Mouse (Mus musculus): ENCODE data around the gene Maz. TPM values are rescaled to one million over a fixed set of nuclear protein-coding genes. Genes with fewer than 3 reads are reported as not detected.

The Maz gene
- polyA plus RNA-seq, 1 experiment from 2014 or later = 118 TPM

Small RNA genes lying within 50 kb of the gene (microRNA-seq; reads per million reads assigned to microRNA genes)
- not detected for gene Gm44343

Other genes with a start within 250 kb of the Maz start
- 0.61 and 0.85 TPM in 2 replicates for gene Tbx6, start 245.6 kb downstream of the Maz start, polyA plus RNA-seq (2016; fragmentation: Nextera tagmentation; extraction: Ambion mirVana)
- gene Ppp4c, start 234.5 kb downstream of the Maz start, polyA plus RNA-seq (2016; fragmentation: Nextera tagmentation; extraction: Ambion mirVana) = 362 and 385 TPM in 2 replicates
- 1.2 and 2.0 TPM in 2 replicates for gene Fam57b, start 229.4 kb downstream of the Maz start, polyA plus RNA-seq (2016; fragmentation: Nextera tagmentation; extraction: Ambion mirVana)
- not detected in 2 replicates for gene 4930451I11Rik, start 195.4 kb downstream of the Maz start, polyA plus RNA-seq (2016; fragmentation: Nextera tagmentation; extraction: Ambion mirVana)
- 2.1 and 2.8 TPM in 2 replicates for gene Doc2a, start 179.6 kb downstream of the Maz start, polyA plus RNA-seq (2016; fragmentation: Nextera tagmentation; extraction: Ambion mirVana)
- gene Hirip3, start 165.1 kb downstream of the Maz start, polyA plus RNA-seq (2016; fragmentation: Nextera tagmentation; extraction: Ambion mirVana) = 43.7 and 45.6 TPM in 2 replicates
- gene Ino80e, start 164.7 kb downstream of the Maz start, polyA plus RNA-seq (2016; fragmentation: Nextera tagmentation; extraction: Ambion mirVana) = 96.7 and 99.6 TPM in 2 replicates
- gene Taok2, start 142.3 kb downstream of the Maz start, polyA plus RNA-seq (2016; fragmentation: Nextera tagmentation; extraction: Ambion mirVana) = 57.7 and 61.3 TPM in 2 replicates
- 18.6 and 22.2 TPM in 2 replicates for gene Tmem219, start 104.1 kb downstream of the Maz start, polyA plus RNA-seq (2016; fragmentation: Nextera tagmentation; extraction: Ambion mirVana)
- 20.6 and 25.0 TPM in 2 replicates for gene Kctd13, start 98.2 kb downstream of the Maz start, polyA plus RNA-seq (2016; fragmentation: Nextera tagmentation; extraction: Ambion mirVana)
- 0.55 and 0.77 TPM in 2 replicates for gene Asphd1, start 77.5 kb downstream of the Maz start, polyA plus RNA-seq (2016; fragmentation: Nextera tagmentation; extraction: Ambion mirVana)
- gene Sez6l2, start 76.5 kb downstream of the Maz start, polyA plus RNA-seq (2016; fragmentation: Nextera tagmentation; extraction: Ambion mirVana) = 0.97 and 1.8 TPM in 2 replicates
- gene Cdipt, start 51.1 kb downstream of the Maz start, polyA plus RNA-seq (2016; fragmentation: Nextera tagmentation; extraction: Ambion mirVana) = 88.0 and 94.0 TPM in 2 replicates
- gene Cdiptos, start 50.9 kb downstream of the Maz start, polyA plus RNA-seq (2016; fragmentation: Nextera tagmentation; extraction: Ambion mirVana) = 0.53 and 1.6 TPM in 2 replicates
- gene Mvp, start 12.4 kb downstream of the Maz start, polyA plus RNA-seq (2016; fragmentation: Nextera tagmentation; extraction: Ambion mirVana) = 5.6 and 7.1 TPM in 2 replicates
- gene Pagr1b, start 10.6 kb downstream of the Maz start, polyA plus RNA-seq (2016; fragmentation: Nextera tagmentation; extraction: Ambion mirVana) = 0.37 TPM in 1 of 2 replicates, not detected in the other
- 51.4 and 76.7 TPM in 2 replicates for gene Pagr1a, start 9.7 kb downstream of the Maz start, polyA plus RNA-seq (2016; fragmentation: Nextera tagmentation; extraction: Ambion mirVana)
- gene Gm42742, start 5.9 kb downstream of the Maz start, polyA plus RNA-seq (2016; fragmentation: Nextera tagmentation; extraction: Ambion mirVana) = 59.3 and 77.8 TPM in 2 replicates
- gene Prrt2, start 5.8 kb downstream of the Maz start, polyA plus RNA-seq (2016; fragmentation: Nextera tagmentation; extraction: Ambion mirVana) = 8.9 and 9.6 TPM in 2 replicates
- gene Kif22, start 15.4 kb upstream of the Maz start, polyA plus RNA-seq (2016; fragmentation: Nextera tagmentation; extraction: Ambion mirVana) = 136 and 141 TPM in 2 replicates
- not detected in 2 replicates for gene Zg16, start 60.3 kb upstream of the Maz start, polyA plus RNA-seq (2016; fragmentation: Nextera tagmentation; extraction: Ambion mirVana)
- gene AI467606, start 64.3 kb upstream of the Maz start, polyA plus RNA-seq (2016; fragmentation: Nextera tagmentation; extraction: Ambion mirVana) = 1.3 and 1.5 TPM in 2 replicates
- 2.1 and 2.4 TPM in 2 replicates for gene Qprt, start 95.2 kb upstream of the Maz start, polyA plus RNA-seq (2016; fragmentation: Nextera tagmentation; extraction: Ambion mirVana)
- gene Spn, start 110.8 kb upstream of the Maz start, polyA plus RNA-seq (2016; fragmentation: Nextera tagmentation; extraction: Ambion mirVana) = 0.13 TPM in 1 of 2 replicates, not detected in the other
- gene Cd2bp2, start 169.0 kb upstream of the Maz start, polyA plus RNA-seq (2016; fragmentation: Nextera tagmentation; extraction: Ambion mirVana) = 73.7 and 82.5 TPM in 2 replicates
- 41.1 and 43.4 TPM in 2 replicates for gene Tbc1d10b, start 181.4 kb upstream of the Maz start, polyA plus RNA-seq (2016; fragmentation: Nextera tagmentation; extraction: Ambion mirVana)
- 65.2 and 79.2 TPM in 2 replicates for gene Mylpf, start 181.9 kb upstream of the Maz start, polyA plus RNA-seq (2016; fragmentation: Nextera tagmentation; extraction: Ambion mirVana)
- 63.2 and 63.3 TPM in 2 replicates for gene Zfp553, start 206.0 kb upstream of the Maz start, polyA plus RNA-seq (2016; fragmentation: Nextera tagmentation; extraction: Ambion mirVana)
- gene Sept1, start 206.1 kb upstream of the Maz start, polyA plus RNA-seq (2016; fragmentation: Nextera tagmentation; extraction: Ambion mirVana) = 34.0 and 39.7 TPM in 2 replicates
- gene Zfp771, start 217.2 kb upstream of the Maz start, polyA plus RNA-seq (2016; fragmentation: Nextera tagmentation; extraction: Ambion mirVana) = 82.9 and 89.3 TPM in 2 replicates
- 196 and 203 TPM in 2 replicates for gene Dctpp1, start 233.7 kb upstream of the Maz start, polyA plus RNA-seq (2016; fragmentation: Nextera tagmentation; extraction: Ambion mirVana)
- 80.1 and 80.4 TPM in 2 replicates for gene Sephs2, start 247.0 kb upstream of the Maz start, polyA plus RNA-seq (2016; fragmentation: Nextera tagmentation; extraction: Ambion mirVana)

Measured in embryonic facial prominence, embryonic 12.5 days (tissue).